Comparison of ENCODE assay signal across 8 mouse cellular contexts in genomic region chr15:79271124-79271746, GRCm38 (mm10). TPM values are rescaled to one million over a fixed set of nuclear protein-coding genes. Genes with fewer than 3 reads are reported as not detected.
DNase-seq lines count a peak whose midpoint lies in the region; ATAC-seq and TF ChIP-seq lines count a peak whose summit lies in the region.

No protein-coding gene starts in this region.

- H3K36me3 ChIP-seq in kidney, embryonic 16.5 days (ENCODE audit: insufficient read depth, low read length), result no peaks in the 10 kb centered on the region
- no peaks in the 10 kb centered on the region for H3K36me3 ChIP-seq in ES-E14 (ENCODE audit: control insufficient read depth, insufficient read depth, low read length, poor library complexity, severe bottlenecking)
- no peaks in the 10 kb centered on the region for H3K36me3 ChIP-seq in liver, embryonic 14.5 days (replicated peaks; ENCODE audit: control insufficient read depth, insufficient read depth, low read depth)

- TF ChIP-seq EP300 in liver, embryonic 14.5 days (IDR thresholded peaks at IDR 0.05; ENCODE audit: low read depth), result no peak

- H3K27me3 ChIP-seq in kidney, embryonic 16.5 days (ENCODE audit: insufficient read depth, low read length), result no peaks in the 10 kb centered on the region
- no peaks in the 10 kb centered on the region for H3K27me3 ChIP-seq in liver, embryonic 14.5 days (ENCODE audit: control insufficient read depth, insufficient read depth, low read length)

- H3K4me1 ChIP-seq in kidney, embryonic 16.5 days (ENCODE audit: insufficient read depth, low read length), result peaks cover 12% of the 10 kb centered on the region
- H3K4me1 ChIP-seq in ES-E14 (ENCODE audit: control insufficient read depth in 2 of 2, insufficient read depth in 2 of 2, low read length in 2 of 2, poor library complexity in 1 of 2), result peaks cover 0 to 2% of the 10 kb centered on the region in 2 experiments; a peak in 1 of 4 replicates
- peaks cover 0 to 2% of the 10 kb centered on the region in 2 experiments; a peak in 1 of 4 replicates for H3K4me1 ChIP-seq in liver, embryonic 14.5 days (replicated peaks; ENCODE audit: control insufficient read depth in 2 of 2, insufficient read depth in 2 of 2, low read length in 1 of 2)

- no peak for DNase-seq in kidney, postnatal 14 days
- no peak for DNase-seq in ES-E14 (ENCODE audit: low read depth, low spot score)
- peak; percentile 84 for DNase-seq in embryo, embryonic 10 days (ENCODE audit: low spot score)
- DNase-seq in heart, postnatal 36 days, result peak; percentile 33 to 51
- DNase-seq in liver, embryonic 14.5 days (ENCODE audit: low read depth in 3 of 3, low spot score in 3 of 3), result peak in 1 of 3 experiments; percentile 36
- peak; percentile 40 to 61 for DNase-seq in natural killer cell, adult 2 months (ENCODE audit: low spot score in 2 of 2)
- DNase-seq in yolk sac, embryonic 10.5 days (ENCODE audit: low spot score), result no peak

- H3K27ac ChIP-seq in kidney, embryonic 16.5 days (ENCODE audit: low read length), result no peak overlapping the region
- no peak overlapping the region for H3K27ac ChIP-seq in ES-E14 (ENCODE audit: insufficient read depth, low read depth, low read length, poor library complexity, severe bottlenecking)
- H3K27ac ChIP-seq in liver, embryonic 14.5 days, result no peak overlapping the region

- in situ Hi-C loops in ES-E14 (cut with MboI; ENCODE audit: low sequenced_read_pairs in 2 of 2, unreplicated experiment in 2 of 2), result no loop called here

- H3K4me3 ChIP-seq in kidney, embryonic 16.5 days (ENCODE audit: low read length), result peak overlapping the region; percentile 40
- peak overlapping the region in 1 of 2 experiments; percentile 59; a peak in 2 of 4 replicates for H3K4me3 ChIP-seq in ES-E14 (ENCODE audit: insufficient read depth in 1 of 2, low read depth in 1 of 2, low read length in 2 of 2, poor library complexity in 1 of 2, severe bottlenecking in 1 of 2)
- no peak overlapping the region for H3K4me3 ChIP-seq in liver, embryonic 14.5 days (ENCODE audit: insufficient read depth in 1 of 2, low read depth in 2 of 2, low read length in 2 of 2)

- no peaks in the 10 kb centered on the region for H3K9me3 ChIP-seq in kidney, embryonic 16.5 days (ENCODE audit: low read length)
- H3K9me3 ChIP-seq in ES-E14 (ENCODE audit: control insufficient read depth, insufficient read depth, low read depth, low read length), result no peaks in the 10 kb centered on the region
- no peaks in the 10 kb centered on the region for H3K9me3 ChIP-seq in liver, embryonic 14.5 days (ENCODE audit: control insufficient read depth, low read length)

- intact Hi-C loops in heart, postnatal 36 days (cut with DNase I), result no loop called here

- TF ChIP-seq CTCF in liver, embryonic 14.5 days (IDR thresholded peaks at IDR 0.05; ENCODE audit: low read depth), result peak; percentile 80

- WGBS in kidney, embryonic 16.5 days, result 17% methylated on average over 17 of the region's 17 CpGs
- 16% methylated on average over 17 of the region's 17 CpGs for WGBS in liver, embryonic 14.5 days (ENCODE audit: insufficient replicate concordance)

- ATAC-seq in kidney, embryonic 16.5 days (ENCODE audit: low FRiP score, low TSS enrichment), result peak; percentile 55; the same call in 1 of the 2 replicates
- ATAC-seq in liver, embryonic 14.5 days (ENCODE audit: insufficient read depth), result no peak

- H3K4me2 ChIP-seq in kidney, embryonic 16.5 days (replicated peaks; ENCODE audit: low read depth, low read length), result peak overlapping the region; percentile 55
- peak overlapping the region; percentile 69 for H3K4me2 ChIP-seq in liver, embryonic 14.5 days (ENCODE audit: low read depth)

- peak overlapping the region; percentile 58; the same call in 1 of the 2 replicates for H3K9ac ChIP-seq in kidney, embryonic 16.5 days (replicated peaks; ENCODE audit: low read length)
- H3K9ac ChIP-seq in ES-E14 (ENCODE audit: insufficient read depth, low read depth, low read length, poor library complexity, severe bottlenecking), result no peak overlapping the region
- no peak overlapping the region for H3K9ac ChIP-seq in liver, embryonic 14.5 days (replicated peaks)

TF ChIP-seq in ES-E14, 5 proteins besides CTCF, POLR2A, EP300 and RAD21:
- TF ChIP-seq ZC3H11A (IDR thresholded peaks at IDR 0.05; ENCODE audit: borderline replicate concordance, low read depth, low read length), result peak; percentile 16; the same call in 1 of the 2 replicates
- no peak for TF ChIP-seq HCFC1 (IDR thresholded peaks at IDR 0.05; ENCODE audit: borderline replicate concordance, insufficient read depth, low read length)
- no peak for TF ChIP-seq CHD2 (IDR thresholded peaks at IDR 0.05; ENCODE audit: low read depth, low read length)
- 0 out of 2 replicates have a peak, but pooled peaks have one; percentile 12 for TF ChIP-seq ZNF384 (IDR thresholded peaks at IDR 0.05; ENCODE audit: low read depth, low read length)
TF ChIP-seq in ES-E14: peak in this region for 2.

RNA-seq across cellular contexts. Expression of gene Baiap2l2, which starts 14.1 kb away (rescaled TPM):
- polyA plus RNA-seq in kidney, embryonic 16.5 days (2015; fragmentation: Nextera tagmentation; extraction: Ambion mirVana), result 12.5 and 17.7 TPM in 2 replicates
- total RNA-seq in ES-E14 (2012; rRNA removed), result 0.13 and 0.58 TPM in 2 replicates
- total RNA-seq in heart, postnatal 36 days (2021), result under 1 TPM in 1 of 2 experiments, not detected in 1; 0.50 TPM
- 3.9 and 7.9 TPM in 2 replicates for polyA plus RNA-seq in liver, embryonic 14.5 days (2012; rRNA removed)
- polyA plus RNA-seq in liver, embryonic 14.5 days (2014; fragmentation: Nextera tagmentation; extraction: Ambion mirVana), result 1.2 and 1.9 TPM in 2 replicates

RNA-seq across cellular contexts. Expression of gene Slc16a8, which starts 16.7 kb away (rescaled TPM):
- polyA plus RNA-seq in kidney, embryonic 16.5 days (2015; fragmentation: Nextera tagmentation; extraction: Ambion mirVana), result 0.24 and 0.30 TPM in 2 replicates
- 0.58 and 0.69 TPM in 2 replicates for total RNA-seq in ES-E14 (2012; rRNA removed)
- under 1 TPM; 0.53 to 0.62 TPM for total RNA-seq in heart, postnatal 36 days (2021)
- polyA plus RNA-seq in liver, embryonic 14.5 days (2012; rRNA removed), result not detected in 2 replicates
- not detected in 2 replicates for polyA plus RNA-seq in liver, embryonic 14.5 days (2014; fragmentation: Nextera tagmentation; extraction: Ambion mirVana)

RNA-seq across cellular contexts. Expression of gene Gm49486, which starts 42.0 kb away (rescaled TPM):
- polyA plus RNA-seq in kidney, embryonic 16.5 days (2015; fragmentation: Nextera tagmentation; extraction: Ambion mirVana), result 0.55 and 0.72 TPM in 2 replicates
- 0.16 and 0.36 TPM in 2 replicates for total RNA-seq in ES-E14 (2012; rRNA removed)
- under 1 TPM; 0.89 to 0.95 TPM for total RNA-seq in heart, postnatal 36 days (2021)
- 0.04 and 0.06 TPM in 2 replicates for polyA plus RNA-seq in liver, embryonic 14.5 days (2012; rRNA removed)
- not detected in 2 replicates for polyA plus RNA-seq in liver, embryonic 14.5 days (2014; fragmentation: Nextera tagmentation; extraction: Ambion mirVana)

RNA-seq across cellular contexts. Expression of gene Pick1, which starts 42.3 kb away (rescaled TPM):
- polyA plus RNA-seq in kidney, embryonic 16.5 days (2015; fragmentation: Nextera tagmentation; extraction: Ambion mirVana), result 56.9 and 57.8 TPM in 2 replicates
- total RNA-seq in ES-E14 (2012; rRNA removed), result 61.0 and 85.9 TPM in 2 replicates
- total RNA-seq in heart, postnatal 36 days (2021), result 10 to 100 TPM; 22.4 to 24.1 TPM
- 9.1 and 12.4 TPM in 2 replicates for polyA plus RNA-seq in liver, embryonic 14.5 days (2012; rRNA removed)
- 3.5 and 4.2 TPM in 2 replicates for polyA plus RNA-seq in liver, embryonic 14.5 days (2014; fragmentation: Nextera tagmentation; extraction: Ambion mirVana)

RNA-seq across cellular contexts. Expression of gene Pla2g6, which starts 57.0 kb away (rescaled TPM):
- 18.3 and 21.1 TPM in 2 replicates for polyA plus RNA-seq in kidney, embryonic 16.5 days (2015; fragmentation: Nextera tagmentation; extraction: Ambion mirVana)
- 59.2 and 80.9 TPM in 2 replicates for total RNA-seq in ES-E14 (2012; rRNA removed)
- 1 to 10 TPM; 8.1 to 8.7 TPM for total RNA-seq in heart, postnatal 36 days (2021)
- 10.5 and 11.8 TPM in 2 replicates for polyA plus RNA-seq in liver, embryonic 14.5 days (2012; rRNA removed)
- polyA plus RNA-seq in liver, embryonic 14.5 days (2014; fragmentation: Nextera tagmentation; extraction: Ambion mirVana), result 7.9 and 9.9 TPM in 2 replicates

Comparison
In these comparisons a context has a peak if more than half of its experiments do, and no peak if none do; other contexts are left out.
1. DNase-seq: peak in embryo, embryonic 10 days (single experiment), heart, postnatal 36 days (2 of 2) and natural killer cell, adult 2 months (2 of 2); none in kidney, postnatal 14 days (single experiment), ES-E14 (single experiment) and yolk sac, embryonic 10.5 days (single experiment).